Mouse (Mus musculus) neutrophil, adult 5-6 weeks (primary cell): ENCODE data around the gene Rsph14. TPM values are rescaled to one million over a fixed set of nuclear protein-coding genes. Genes with fewer than 3 reads are reported as not detected.

Experiments
- total RNA-seq: library from RNA; stranded (forward); fragments of 200-1000 nt; gene quantifications from 2 replicates; pipeline ENCODE4 v1.2.3, GENCODE M21; 2017

The Rsph14 gene
- total RNA-seq, 1 experiment from 2014 or later = not detected

Other genes starting within 250 kb of the Rsph14 start
- gene Gnaz, start 65.4 kb downstream of the Rsph14 start, total RNA-seq = 1.4 and 1.6 TPM in 2 replicates
- gene Rab36, start 4.5 kb upstream of the Rsph14 start, total RNA-seq = 0.47 TPM in 1 of 2 replicates, not detected in the other
- gene Bcr, start 28.0 kb upstream of the Rsph14 start, total RNA-seq = 28.3 and 28.4 TPM in 2 replicates
- gene Specc1l, start 179.5 kb upstream of the Rsph14 start, total RNA-seq = 52.2 and 55.2 TPM in 2 replicates